Mouse (Mus musculus) spleen, adult 2 months (tissue): Measurements from ENCODE around the gene Wdr70.

Source experiments
- CTCF ChIP-seq: fragments of 200-500 bp; IDR thresholded peaks from 2 replicates; pipeline ENCODE4 v1.5.1; 2011; ENCODE audit warnings: mild to moderate bottlenecking, inconsistent platforms; ENCODE audit not compliant: insufficient read depth, insufficient read length, insufficient replicate concordance; ENCODE audit errors: extremely low read depth
- POLR2A ChIP-seq: fragments of 200-500 bp; IDR thresholded peaks from 2 replicates; pipeline ENCODE4 v1.6.1; 2011; ENCODE audit warnings: low read depth, low read length, inconsistent platforms

DNA sequence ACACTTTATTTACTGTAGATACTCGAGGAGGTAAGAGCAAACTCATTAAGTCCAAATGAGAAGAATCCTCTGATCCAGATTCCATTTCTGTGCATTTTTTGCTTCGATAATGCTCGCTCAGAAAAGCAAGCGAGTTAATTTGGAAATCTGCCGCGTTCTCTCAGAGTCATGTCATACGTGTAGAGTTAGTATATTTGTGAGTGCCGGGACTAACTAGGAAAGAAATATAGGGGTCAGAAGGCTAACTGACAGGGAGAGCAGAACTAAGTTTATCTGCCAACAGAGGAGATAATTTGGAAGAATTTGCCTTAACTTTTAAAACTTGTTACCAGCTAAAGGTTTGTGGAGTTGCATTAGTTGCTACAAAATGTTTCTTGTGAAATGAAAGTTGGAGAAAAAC, 10.8 kb upstream of the Wdr70 start:
- TF ChIP-seq POLR2A: no peak
- TF ChIP-seq CTCF: no peak
